Mouse (Mus musculus) liver, postnatal 0 days (tissue): Measurements from ENCODE around the gene 4930568D16Rik. TPM values are rescaled to one million over a fixed set of nuclear protein-coding genes. Genes with fewer than 3 reads are reported as not detected.

ENCODE experiments used
- ATAC-seq: fragments of 200-750 bp; cut with Nextera tagmentation; 2 replicates; pipeline ENCODE4 v1.8.0; 2017; ENCODE audit warnings: mild to moderate bottlenecking, moderate library complexity
- DNase-seq: peaks from one replicate; pipeline ENCODE4 v3.0.0-alpha.2; 2016
- H3K27ac ChIP-seq: fragments of 300-500 bp; sonication (generic); 2 replicates; pipeline ENCODE4 v1.5.1; 2014; ENCODE audit warnings: antibody characterized with exemption, moderate library complexity, mild to moderate bottlenecking, low read depth
- H3K27me3 ChIP-seq: fragments of 300-500 bp; sonication (generic); 2 replicates; pipeline ENCODE4 v1.6.1; 2014; ENCODE audit warnings: low read length, control low read depth, mixed read lengths; ENCODE audit not compliant: insufficient read depth
- H3K36me3 ChIP-seq: fragments of 300-500 bp; sonication (generic); replicated peaks from 2 replicates; pipeline ENCODE4 v1.6.1; 2014; ENCODE audit warnings: mild to moderate bottlenecking, control low read depth, low read length, moderate library complexity, mixed read lengths; ENCODE audit not compliant: insufficient read depth
- H3K4me1 ChIP-seq: fragments of 300-500 bp; sonication (generic); 2 replicates; pipeline ENCODE4 v1.6.1; 2014; ENCODE audit warnings: antibody characterized with exemption, mild to moderate bottlenecking, control low read depth; ENCODE audit not compliant: insufficient read depth
- H3K4me2 ChIP-seq: fragments of 300-500 bp; sonication (generic); 2 replicates; pipeline ENCODE4 v1.6.1; 2014; ENCODE audit warnings: low read depth, mild to moderate bottlenecking, low read length, moderate library complexity, mixed read lengths
- H3K4me3 ChIP-seq: fragments of 300-500 bp; sonication (generic); 2 replicates; pipeline ENCODE4 v1.5.1; 2014; ENCODE audit warnings: low read depth, low read length
- H3K9ac ChIP-seq: fragments of 300-500 bp; sonication (generic); replicated peaks from 2 replicates; pipeline ENCODE4 v1.6.1; 2014; ENCODE audit warnings: mild to moderate bottlenecking, moderate library complexity
- H3K9me3 ChIP-seq: fragments of 300-500 bp; sonication (generic); 2 replicates; pipeline ENCODE4 v1.6.1; 2016; ENCODE audit warnings: mild to moderate bottlenecking, control low read depth, low read length, mixed read lengths
- CTCF ChIP-seq: sonication (generic); IDR thresholded peaks from 2 replicates; pipeline ENCODE4 v1.5.1; 2016; ENCODE audit warnings: antibody characterized with exemption, low read depth
- EP300 ChIP-seq: IDR thresholded peaks from 2 replicates; pipeline ENCODE4 v1.6.1; 2016; ENCODE audit warnings: antibody characterized with exemption, low read depth, mild to moderate bottlenecking
- WGBS: fragments of 180-500 bp; shearing (Covaris S2); extraction: QIAGEN DNeasy Blood & Tissue Kit; methylation state at CpG from one replicate; pipeline ENCODE4 v1.1.7; 2014; ENCODE audit not compliant: insufficient replicate concordance; 5-methylcytosine and 5-hydroxymethylcytosine counted together
- polyA plus RNA-seq: library from polyadenylated mRNA; unstranded; fragments of >200 nt; fragmentation: Nextera tagmentation; extraction: Ambion mirVana; gene quantifications from 2 replicates; pipeline ENCODE4 v1.2.1, GENCODE M21; 2015

4930568D16Rik gene
- polyA plus RNA-seq, result not detected in 2 replicates

DNA sequence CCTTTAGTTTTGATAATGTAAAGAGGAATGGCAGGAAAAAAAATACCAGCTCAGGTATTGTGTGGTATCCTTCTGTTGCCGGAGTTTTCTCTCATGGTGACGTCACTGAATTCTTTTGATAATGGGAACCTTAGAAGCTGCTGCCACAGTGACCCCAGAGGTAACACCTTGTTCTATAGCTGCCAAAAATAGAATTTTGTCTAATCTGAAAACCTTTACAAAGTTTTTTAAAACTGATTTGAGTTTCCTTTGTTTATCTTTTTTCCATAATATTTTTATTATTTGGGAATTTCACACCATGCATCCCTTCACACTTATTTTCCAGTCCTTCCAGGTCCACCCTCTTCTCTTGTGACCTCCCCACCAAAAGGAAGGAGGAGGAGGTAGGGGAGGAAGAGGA lies at the start of gene 4930568D16Rik:
Gene 4930568D16Rik, minus strand, starts transcription at position 101 of the 400 bp plus-strand sequence.
- WGBS, result 65% methylated on average over 2 of the region's 2 CpGs
- no peak for ATAC-seq

DNA sequence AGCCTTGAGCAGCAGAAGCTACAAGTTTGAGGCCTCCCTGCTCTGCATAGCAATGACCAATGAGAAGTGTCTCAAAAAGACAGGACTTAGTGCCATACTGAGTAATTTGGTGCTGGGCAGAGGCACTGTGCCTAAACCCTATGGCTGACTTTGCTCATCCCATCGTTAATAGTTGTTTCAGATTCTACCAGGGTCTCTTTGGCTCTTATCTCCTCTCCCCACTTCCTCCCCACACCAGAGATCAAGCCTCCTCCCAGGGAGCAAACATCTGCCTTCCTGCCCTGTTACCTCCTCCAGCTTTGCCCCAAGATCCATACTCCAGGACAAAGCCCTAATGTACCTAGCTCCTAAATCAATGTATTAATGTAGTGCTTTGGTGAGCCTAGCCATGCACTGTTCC lies 49.7 kb upstream of the 4930568D16Rik start:
- no peak overlapping the region for H3K27ac ChIP-seq
- H3K9ac ChIP-seq, result no peak overlapping the region
- TF ChIP-seq CTCF (no peak), EP300 (no peak)
- ATAC-seq (no peak), DNase-seq (no peak)
- H3K4me3 ChIP-seq, result no peak overlapping the region
- peaks cover 26% of the 10 kb centered on the region for H3K36me3 ChIP-seq
- WGBS, result 26% methylated on average over 1 of the region's 1 CpGs
- no peak overlapping the region for H3K4me2 ChIP-seq
- no peaks in the 10 kb centered on the region for H3K27me3 ChIP-seq
- peaks cover 12% of the 10 kb centered on the region for H3K4me1 ChIP-seq
- peaks cover 5% of the 10 kb centered on the region; the same call in 1 of the 2 replicates for H3K9me3 ChIP-seq

More for the DNA sequence above, at the start of gene 4930568D16Rik:
- Histone ChIP-seq H3K27ac (no peak within 1 kb of the TSS), H3K4me2 (no peak within 1 kb of the TSS), H3K4me3 (no peak within 1 kb of the TSS), H3K36me3 (no peaks in the 10 kb centered on the region), H3K9ac (no peak within 1 kb of the TSS), H3K9me3 (no peaks in the 10 kb centered on the region), H3K27me3 (no peaks in the 10 kb centered on the region), H3K4me1 (no peaks in the 10 kb centered on the region)
- DNase-seq, result no peak
- no peak for TF ChIP-seq EP300
- no peak for TF ChIP-seq CTCF

DNA sequence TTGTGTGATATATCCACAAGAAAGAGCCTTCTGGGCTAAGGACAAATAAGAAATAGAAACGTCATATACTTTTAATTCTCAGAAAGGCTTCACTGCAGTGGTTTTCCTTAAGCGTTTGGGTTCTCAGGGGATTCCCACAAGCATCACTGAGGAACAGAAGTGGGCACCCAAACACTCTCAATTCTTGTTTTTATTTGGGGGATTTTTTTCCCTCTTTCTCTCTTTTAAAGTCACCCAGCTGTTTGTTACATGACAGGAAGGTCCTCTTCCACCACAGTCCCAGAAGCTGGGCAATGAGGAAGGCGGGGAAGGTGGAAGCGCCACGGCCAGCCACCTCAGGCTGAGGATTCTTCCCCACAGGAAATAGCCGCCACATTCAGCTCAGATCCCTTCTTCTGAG lies 48.9 kb upstream of the 4930568D16Rik start:
- TF ChIP-seq CTCF (no peak), EP300 (no peak)
- peaks cover 5% of the 10 kb centered on the region; the same call in 1 of the 2 replicates for H3K9me3 ChIP-seq
- H3K4me1 ChIP-seq, result peaks cover 12% of the 10 kb centered on the region
- H3K36me3 ChIP-seq, result peaks cover 26% of the 10 kb centered on the region
- H3K4me2 ChIP-seq, result no peak overlapping the region
- H3K27me3 ChIP-seq, result no peaks in the 10 kb centered on the region
- H3K9ac ChIP-seq, result no peak overlapping the region
- no peak for DNase-seq
- 66% methylated on average over 6 of the region's 6 CpGs for WGBS
- ATAC-seq, result no peak
- H3K4me3 ChIP-seq, result no peak overlapping the region
- no peak overlapping the region for H3K27ac ChIP-seq

DNA sequence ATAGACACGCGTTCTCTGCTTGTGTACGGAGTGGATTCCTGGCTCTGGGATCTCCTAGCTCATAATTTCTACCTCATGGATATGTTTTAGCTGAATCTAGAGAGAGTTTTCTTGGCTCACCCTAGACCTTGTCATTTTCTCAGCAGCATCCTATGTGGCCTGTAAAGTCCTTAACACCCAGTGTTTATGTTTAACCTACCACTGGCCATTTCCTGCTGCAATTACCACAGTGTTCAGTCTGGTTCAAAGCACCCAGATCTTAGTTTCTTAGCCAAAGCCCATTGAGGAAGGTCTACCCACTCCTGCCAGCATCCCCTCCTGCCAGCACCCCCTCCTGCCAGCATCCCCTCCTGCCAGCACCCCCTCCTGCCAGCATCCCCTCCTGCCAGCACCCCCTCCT lies 45.3 kb upstream of the 4930568D16Rik start:
- H3K9me3 ChIP-seq, result no peaks in the 10 kb centered on the region
- H3K4me3 ChIP-seq, result no peak overlapping the region
- ATAC-seq (no peak), DNase-seq (no peak)
- no peaks in the 10 kb centered on the region for H3K27me3 ChIP-seq
- peaks cover 14% of the 10 kb centered on the region; the same call in 1 of the 2 replicates for H3K36me3 ChIP-seq
- H3K27ac ChIP-seq, result no peak overlapping the region
- no peak for TF ChIP-seq EP300
- no peak for TF ChIP-seq CTCF
- H3K9ac ChIP-seq, result no peak overlapping the region
- H3K4me2 ChIP-seq, result no peak overlapping the region
- WGBS, result 82% methylated on average over 3 of the region's 3 CpGs
- peaks cover 4% of the 10 kb centered on the region; the same call in 1 of the 2 replicates for H3K4me1 ChIP-seq

DNA sequence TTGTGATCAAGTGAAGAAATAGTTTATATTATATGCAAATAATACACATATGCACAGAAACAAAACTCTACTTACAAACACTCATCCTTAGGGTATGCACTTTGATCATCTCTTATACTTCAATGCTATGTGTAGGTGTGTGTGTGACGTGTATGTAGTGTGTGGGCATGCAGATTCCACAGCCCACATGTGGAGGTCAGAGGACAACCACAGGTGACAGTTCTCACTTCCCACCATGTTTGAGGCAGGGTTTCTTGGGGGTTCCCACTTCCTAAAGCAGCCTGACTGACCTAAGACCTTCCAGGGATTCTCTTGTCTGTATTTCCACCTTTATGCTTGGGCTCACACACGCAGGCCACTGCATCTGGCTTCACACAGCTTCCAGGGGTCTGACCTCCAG lies 44.7 kb upstream of the 4930568D16Rik start:
- Histone ChIP-seq H3K27me3 (no peaks in the 10 kb centered on the region), H3K9ac (no peak overlapping the region), H3K36me3 (peaks cover 14% of the 10 kb centered on the region; the same call in 1 of the 2 replicates), H3K27ac (no peak overlapping the region), H3K4me3 (no peak overlapping the region), H3K9me3 (no peaks in the 10 kb centered on the region), H3K4me1 (peaks cover 4% of the 10 kb centered on the region; the same call in 1 of the 2 replicates), H3K4me2 (no peak overlapping the region)
- no peak for DNase-seq
- no peak for ATAC-seq
- 73% methylated on average over 2 of the region's 2 CpGs for WGBS
- TF ChIP-seq EP300, result no peak
- TF ChIP-seq CTCF, result no peak

DNA sequence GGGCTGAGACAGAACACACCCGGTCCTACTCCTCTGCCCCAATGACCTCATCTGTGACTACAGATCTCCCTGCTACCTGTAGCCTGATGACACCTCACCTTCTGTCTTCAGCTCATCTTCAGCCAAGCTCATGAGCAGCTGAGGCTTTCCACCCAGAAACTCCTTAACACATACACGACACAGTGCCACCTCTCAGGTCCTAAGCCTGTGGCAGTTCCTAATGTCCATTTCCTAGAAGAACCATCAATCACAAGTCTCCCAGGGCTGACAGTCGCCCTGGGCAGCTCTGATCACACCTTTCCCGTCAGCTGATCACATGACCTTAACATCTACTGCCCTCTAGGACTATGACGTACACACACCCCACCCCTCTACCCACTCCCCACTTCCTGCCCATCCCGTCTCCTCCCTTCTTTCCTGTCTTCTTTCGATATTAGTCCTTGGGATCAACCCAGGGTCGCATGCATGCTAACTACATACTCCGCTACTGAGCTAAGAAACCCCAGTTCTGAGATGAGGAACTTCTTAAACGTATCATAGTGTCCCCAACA lies 44.2 kb upstream of the 4930568D16Rik start:
- WGBS, result 70% methylated on average over 10 of the region's 10 CpGs
- Histone ChIP-seq H3K36me3 (peaks cover 15% of the 10 kb centered on the region; the same call in 1 of the 2 replicates), H3K4me2 (no peak overlapping the region), H3K4me1 (no peaks in the 10 kb centered on the region; the same call in 1 of the 2 replicates), H3K27me3 (no peaks in the 10 kb centered on the region), H3K9ac (no peak overlapping the region), H3K9me3 (no peaks in the 10 kb centered on the region), H3K27ac (no peak overlapping the region), H3K4me3 (no peak overlapping the region)
- TF ChIP-seq CTCF (no peak), EP300 (no peak)
- ATAC-seq (no peak), DNase-seq (no peak)
